Mouse (Mus musculus): ENCODE measurements around the gene Gpha2. TPM values are rescaled to one million over a fixed set of nuclear protein-coding genes. Genes with fewer than 3 reads are reported as not detected.

Gpha2 gene
- polyA plus RNA-seq, 1 experiment from 2014 or later, result 0.70 TPM

GRCm38 (mm10) chr19:6264945-6265344 lies 38.8 kb downstream of the Gpha2 start:
- Histone ChIP-seq H3K9ac (ENCODE audit: low read depth, low read length) (no peak overlapping the region), H3K4me3 (ENCODE audit: low read depth, low read length) (peak overlapping the region; percentile 2; the same call in 1 of the 2 replicates), H3K27ac (ENCODE audit: low read depth, low read length) (no peak overlapping the region), H3K4me1 (replicated peaks; ENCODE audit: control insufficient read depth, insufficient read depth, low read length) (no peaks in the 10 kb centered on the region), H3K9me3 (ENCODE audit: control insufficient read depth, low read length) (peaks cover 2% of the 10 kb centered on the region; the same call in 1 of the 2 replicates), H3K4me2 (peak overlapping the region; percentile 54), H3K27me3 (replicated peaks; ENCODE audit: control insufficient read depth, insufficient read depth, low read length) (no peaks in the 10 kb centered on the region), H3K36me3 (ENCODE audit: control insufficient read depth, insufficient read depth, low read length) (peaks cover 12% of the 10 kb centered on the region)
- ATAC-seq (replicated peaks; ENCODE audit: low FRiP score) (no peak), DNase-seq (ENCODE audit: low spot score) (no peak)
- WGBS, result 75% methylated on average over 8 of the region's 8 CpGs

DNA sequence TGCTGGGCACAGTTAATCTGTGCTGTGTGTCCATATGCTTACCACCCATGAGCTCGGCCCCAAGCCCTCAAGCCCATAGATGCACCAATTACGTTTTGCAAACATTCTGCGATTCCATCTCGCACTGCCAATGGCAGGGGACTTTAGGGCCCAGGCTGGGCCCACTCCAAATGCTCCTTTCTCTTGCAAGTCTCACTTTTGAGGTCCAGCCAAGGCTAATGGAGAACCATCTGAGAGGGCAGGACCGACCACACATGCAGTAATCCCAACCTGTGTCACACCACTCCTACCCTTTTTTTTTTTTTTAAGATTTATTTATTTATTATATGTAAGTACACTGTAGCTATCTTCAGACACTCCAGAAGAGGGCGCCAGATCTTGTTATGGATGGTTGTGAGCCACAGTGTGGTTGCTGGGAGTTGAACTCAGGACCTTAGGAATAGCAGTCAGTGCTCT lies 39.6 kb downstream of the Gpha2 start:
- Histone ChIP-seq H3K4me1 (replicated peaks; ENCODE audit: control insufficient read depth, insufficient read depth, low read length) (no peaks in the 10 kb centered on the region), H3K9ac (ENCODE audit: low read depth, low read length) (no peak overlapping the region), H3K4me2 (no peak overlapping the region; the same call in 1 of the 2 replicates), H3K27me3 (replicated peaks; ENCODE audit: control insufficient read depth, insufficient read depth, low read length) (no peaks in the 10 kb centered on the region), H3K36me3 (ENCODE audit: control insufficient read depth, insufficient read depth, low read length) (peaks cover 6% of the 10 kb centered on the region), H3K27ac (ENCODE audit: low read depth, low read length) (no peak overlapping the region), H3K4me3 (ENCODE audit: low read depth, low read length) (no peak overlapping the region), H3K9me3 (ENCODE audit: control insufficient read depth, low read length) (peaks cover 2% of the 10 kb centered on the region; the same call in 1 of the 2 replicates)
- whole genome bisulfite sequencing, result 67% methylated on average over 6 of the region's 6 CpGs
- DNase-seq (ENCODE audit: low spot score), result no peak
- no peak for ATAC-seq (replicated peaks; ENCODE audit: low FRiP score)

- Histone ChIP-seq H3K9me3 (ENCODE audit: control insufficient read depth, low read length) (no peaks in the 10 kb centered on the region), H3K4me2 (no peak overlapping the region), H3K9ac (ENCODE audit: low read depth, low read length) (no peak overlapping the region), H3K4me3 (ENCODE audit: low read depth, low read length) (no peak overlapping the region), H3K27me3 (replicated peaks; ENCODE audit: control insufficient read depth, insufficient read depth, low read length) (no peaks in the 10 kb centered on the region), H3K4me1 (replicated peaks; ENCODE audit: control insufficient read depth, insufficient read depth, low read length) (no peaks in the 10 kb centered on the region), H3K36me3 (ENCODE audit: control insufficient read depth, insufficient read depth, low read length) (no peaks in the 10 kb centered on the region), H3K27ac (ENCODE audit: low read depth, low read length) (no peak overlapping the region)
- 0 out of 2 replicates have a peak, but pooled peaks have one; percentile 6 for ATAC-seq (replicated peaks; ENCODE audit: low FRiP score)
- DNase-seq (ENCODE audit: low spot score), result no peak
- WGBS, result 66% methylated on average over 11 of the region's 11 CpGs
Observed at GRCm38 (mm10) chr19:6267306-6268169, 41.4 kb downstream of the Gpha2 start.

GRCm38 (mm10) chr19:6268170-6268528 lies 42.0 kb downstream of the Gpha2 start:
- no peak overlapping the region for H3K9ac ChIP-seq (ENCODE audit: low read depth, low read length)

GRCm38 (mm10) chr19:6268670-6269132 lies 42.5 kb downstream of the Gpha2 start:
- H3K36me3 ChIP-seq (ENCODE audit: control insufficient read depth, insufficient read depth, low read length), result no peaks in the 10 kb centered on the region
- no peak overlapping the region for H3K4me3 ChIP-seq (ENCODE audit: low read depth, low read length)
- H3K4me1 ChIP-seq (replicated peaks; ENCODE audit: control insufficient read depth, insufficient read depth, low read length), result no peaks in the 10 kb centered on the region
- no peaks in the 10 kb centered on the region for H3K27me3 ChIP-seq (replicated peaks; ENCODE audit: control insufficient read depth, insufficient read depth, low read length)
- H3K4me2 ChIP-seq, result no peak overlapping the region
- WGBS, result 73% methylated on average over 7 of the region's 7 CpGs
- H3K27ac ChIP-seq (ENCODE audit: low read depth, low read length), result no peak overlapping the region
- no peaks in the 10 kb centered on the region for H3K9me3 ChIP-seq (ENCODE audit: control insufficient read depth, low read length)
- ATAC-seq (replicated peaks; ENCODE audit: low FRiP score) (no peak), DNase-seq (ENCODE audit: low spot score) (no peak)
- H3K9ac ChIP-seq (ENCODE audit: low read depth, low read length), result no peak overlapping the region

More at GRCm38 (mm10) chr19:6268170-6268528, 42.0 kb downstream of the Gpha2 start:
- H3K36me3 ChIP-seq (ENCODE audit: control insufficient read depth, insufficient read depth, low read length), result no peaks in the 10 kb centered on the region
- H3K9me3 ChIP-seq (ENCODE audit: control insufficient read depth, low read length), result no peaks in the 10 kb centered on the region
- H3K4me2 ChIP-seq, result no peak overlapping the region
- no peaks in the 10 kb centered on the region for H3K4me1 ChIP-seq (replicated peaks; ENCODE audit: control insufficient read depth, insufficient read depth, low read length)
- peak; percentile 81 for DNase-seq (ENCODE audit: low spot score)
- no peaks in the 10 kb centered on the region for H3K27me3 ChIP-seq (replicated peaks; ENCODE audit: control insufficient read depth, insufficient read depth, low read length)
- peak; percentile 60 for ATAC-seq (replicated peaks; ENCODE audit: low FRiP score)
- no peak overlapping the region for H3K4me3 ChIP-seq (ENCODE audit: low read depth, low read length)
- WGBS, result 15% methylated on average over 8 of the region's 8 CpGs
- no peak overlapping the region for H3K27ac ChIP-seq (ENCODE audit: low read depth, low read length)

DNA sequence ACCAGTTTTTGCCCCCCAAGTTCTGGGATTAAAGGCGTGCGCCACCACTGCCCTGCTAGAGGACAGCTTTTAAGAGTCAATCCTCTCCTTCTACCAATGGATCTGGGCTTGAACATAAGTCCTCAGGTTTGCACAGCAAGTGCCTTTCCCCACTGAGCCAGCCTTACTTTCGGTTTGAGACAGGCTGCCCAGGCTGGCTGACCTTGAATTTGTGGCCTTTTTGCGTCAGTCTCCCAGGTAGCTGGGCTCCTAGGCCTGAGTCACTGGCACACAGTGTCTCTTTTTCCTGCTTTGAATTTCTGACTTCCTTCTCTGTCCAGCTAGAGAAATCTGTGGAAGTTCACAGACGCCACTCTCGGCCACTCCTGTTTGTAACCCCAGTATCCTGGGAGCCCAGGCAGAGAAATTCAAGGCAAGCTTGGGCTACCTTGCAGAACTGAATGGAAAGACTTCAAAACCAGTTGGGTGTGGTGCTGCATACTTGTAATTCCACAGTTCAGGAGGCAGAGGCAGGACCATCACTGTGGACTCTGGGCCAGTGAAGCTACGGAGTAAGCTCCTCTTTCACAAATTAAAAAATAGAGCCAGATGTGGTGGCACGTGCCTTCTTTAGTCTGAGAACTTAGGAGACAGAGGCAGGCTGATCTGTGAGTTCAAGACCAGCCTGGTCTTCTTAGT lies 43.8 kb downstream of the Gpha2 start:
- Histone ChIP-seq H3K4me1 (replicated peaks; ENCODE audit: control insufficient read depth, insufficient read depth, low read length) (no peaks in the 10 kb centered on the region; the same call in 1 of the 2 replicates), H3K27me3 (replicated peaks; ENCODE audit: control insufficient read depth, insufficient read depth, low read length) (no peaks in the 10 kb centered on the region), H3K36me3 (ENCODE audit: control insufficient read depth, insufficient read depth, low read length) (no peaks in the 10 kb centered on the region), H3K9ac (ENCODE audit: low read depth, low read length) (peak overlapping the region; percentile 9; the same call in 1 of the 2 replicates), H3K27ac (ENCODE audit: low read depth, low read length) (peak overlapping the region; percentile 14; the same call in 1 of the 2 replicates), H3K4me3 (ENCODE audit: low read depth, low read length) (no peak overlapping the region), H3K9me3 (ENCODE audit: control insufficient read depth, low read length) (no peaks in the 10 kb centered on the region), H3K4me2 (no peak overlapping the region)
- ATAC-seq (replicated peaks; ENCODE audit: low FRiP score), result no peak
- 84% methylated on average over 8 of the region's 8 CpGs for WGBS
- no peak for DNase-seq (ENCODE audit: low spot score)

DNA sequence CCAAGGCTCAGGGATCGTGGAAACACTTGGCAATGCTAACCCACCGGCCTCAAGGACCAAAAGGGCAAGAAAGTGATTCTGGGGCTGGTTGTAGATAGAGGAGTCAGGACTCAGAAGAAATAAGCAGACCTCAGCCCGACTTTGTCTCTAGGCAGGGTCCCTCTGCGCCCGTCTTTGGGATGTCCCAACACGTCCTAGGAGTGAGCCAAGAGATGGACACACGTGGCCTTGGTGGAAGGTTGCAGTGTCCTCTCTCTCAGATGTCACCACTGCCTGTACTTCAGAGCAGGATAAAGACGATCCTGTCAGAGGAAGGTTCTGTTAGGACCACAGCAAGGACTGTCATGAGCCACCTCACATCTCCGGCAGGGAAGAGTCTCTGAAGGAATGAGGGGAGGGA lies 44.5 kb downstream of the Gpha2 start:
- Histone ChIP-seq H3K4me1 (replicated peaks; ENCODE audit: control insufficient read depth, insufficient read depth, low read length) (peaks cover 6% of the 10 kb centered on the region), H3K9me3 (ENCODE audit: control insufficient read depth, low read length) (no peaks in the 10 kb centered on the region), H3K9ac (ENCODE audit: low read depth, low read length) (no peak overlapping the region), H3K36me3 (ENCODE audit: control insufficient read depth, insufficient read depth, low read length) (no peaks in the 10 kb centered on the region), H3K27me3 (replicated peaks; ENCODE audit: control insufficient read depth, insufficient read depth, low read length) (no peaks in the 10 kb centered on the region), H3K4me2 (no peak overlapping the region), H3K4me3 (ENCODE audit: low read depth, low read length) (no peak overlapping the region), H3K27ac (ENCODE audit: low read depth, low read length) (no peak overlapping the region)
- no peak for ATAC-seq (replicated peaks; ENCODE audit: low FRiP score)
- no peak for DNase-seq (ENCODE audit: low spot score)
- WGBS, result 68% methylated on average over 9 of the region's 9 CpGs

GRCm38 (mm10) chr19:6271206-6271605 lies 45.0 kb downstream of the Gpha2 start:
- Histone ChIP-seq H3K27me3 (replicated peaks; ENCODE audit: control insufficient read depth, insufficient read depth, low read length) (no peaks in the 10 kb centered on the region), H3K27ac (ENCODE audit: low read depth, low read length) (no peak overlapping the region), H3K4me3 (ENCODE audit: low read depth, low read length) (no peak overlapping the region), H3K4me2 (no peak overlapping the region), H3K4me1 (replicated peaks; ENCODE audit: control insufficient read depth, insufficient read depth, low read length) (peaks cover 7% of the 10 kb centered on the region), H3K9me3 (ENCODE audit: control insufficient read depth, low read length) (no peaks in the 10 kb centered on the region), H3K9ac (ENCODE audit: low read depth, low read length) (no peak overlapping the region), H3K36me3 (ENCODE audit: control insufficient read depth, insufficient read depth, low read length) (no peaks in the 10 kb centered on the region)
- no peak for DNase-seq (ENCODE audit: low spot score)
- 52% methylated on average over 8 of the region's 8 CpGs for WGBS
- no peak for ATAC-seq (replicated peaks; ENCODE audit: low FRiP score)
